Mouse (Mus musculus) stomach, postnatal 0 days (tissue): Measurements from ENCODE around the gene Fars2. TPM values are rescaled to one million over a fixed set of nuclear protein-coding genes. Genes with fewer than 3 reads are reported as not detected.

Experiments
- ATAC-seq: fragments of 200-750 bp; cut with Nextera tagmentation; 2 replicates; pipeline ENCODE4 v1.8.0; 2017; ENCODE audit not compliant: low FRiP score, low TSS enrichment
- DNase-seq: peaks from one replicate; pipeline ENCODE4 v3.0.0-alpha.2; 2016; ENCODE audit warnings: low spot score
- H3K27ac ChIP-seq: fragments of 300-500 bp; sonication (generic); replicated peaks from 2 replicates; pipeline ENCODE4 v1.5.1; 2014; ENCODE audit warnings: mild to moderate bottlenecking, control low read depth
- H3K27me3 ChIP-seq: fragments of 300-500 bp; sonication (generic); 2 replicates; pipeline ENCODE4 v1.6.1; 2014; ENCODE audit warnings: low read length; ENCODE audit not compliant: control insufficient read depth, insufficient read depth
- H3K36me3 ChIP-seq: fragments of 300-500 bp; sonication (generic); 2 replicates; pipeline ENCODE4 v1.6.1; 2014; ENCODE audit warnings: low read length, mixed read lengths; ENCODE audit not compliant: control insufficient read depth, insufficient read depth
- H3K4me1 ChIP-seq: fragments of 300-500 bp; sonication (generic); replicated peaks from 2 replicates; pipeline ENCODE4 v1.6.1; 2014; ENCODE audit warnings: antibody characterized with exemption; ENCODE audit not compliant: control insufficient read depth, insufficient read depth
- H3K4me2 ChIP-seq: fragments of 300-500 bp; sonication (generic); replicated peaks from 2 replicates; pipeline ENCODE4 v1.6.1; 2014; ENCODE audit warnings: low read depth, mild to moderate bottlenecking, control low read depth, moderate library complexity
- H3K4me3 ChIP-seq: fragments of 300-500 bp; sonication (generic); 2 replicates; pipeline ENCODE4 v1.5.1; 2014; ENCODE audit warnings: low read depth, low read length, control low read depth
- H3K9ac ChIP-seq: fragments of 300-500 bp; sonication (generic); 2 replicates; pipeline ENCODE4 v1.6.1; 2014; ENCODE audit warnings: mild to moderate bottlenecking, low read length, control low read depth, mixed read lengths
- H3K9me3 ChIP-seq: fragments of 300-500 bp; sonication (generic); 2 replicates; pipeline ENCODE4 v1.6.1; 2016; ENCODE audit warnings: low read length; ENCODE audit not compliant: control insufficient read depth
- CTCF ChIP-seq: IDR thresholded peaks from 2 replicates; pipeline ENCODE4 v1.5.1; 2016; ENCODE audit warnings: antibody characterized with exemption, low read depth, mild to moderate bottlenecking, moderate library complexity
- EP300 ChIP-seq: optimal IDR thresholded peaks from 2 replicates; pipeline ENCODE3; 2016; ENCODE audit warnings: antibody characterized with exemption
- WGBS: fragments of 180-500 bp; shearing (Covaris S2); extraction: QIAGEN DNeasy Blood & Tissue Kit; methylation state at CpG from one replicate; pipeline ENCODE4 v1.1.7; 2014; 5-methylcytosine and 5-hydroxymethylcytosine counted together
- polyA plus RNA-seq: library from polyadenylated mRNA; unstranded; fragments of >200 nt; fragmentation: Nextera tagmentation; extraction: Ambion mirVana; gene quantifications from 2 replicates; pipeline ENCODE4 v1.2.1, GENCODE M21; 2015

Gene Fars2
- polyA plus RNA-seq, 1 experiment from 2014 or later: 31.7 TPM

DNA sequence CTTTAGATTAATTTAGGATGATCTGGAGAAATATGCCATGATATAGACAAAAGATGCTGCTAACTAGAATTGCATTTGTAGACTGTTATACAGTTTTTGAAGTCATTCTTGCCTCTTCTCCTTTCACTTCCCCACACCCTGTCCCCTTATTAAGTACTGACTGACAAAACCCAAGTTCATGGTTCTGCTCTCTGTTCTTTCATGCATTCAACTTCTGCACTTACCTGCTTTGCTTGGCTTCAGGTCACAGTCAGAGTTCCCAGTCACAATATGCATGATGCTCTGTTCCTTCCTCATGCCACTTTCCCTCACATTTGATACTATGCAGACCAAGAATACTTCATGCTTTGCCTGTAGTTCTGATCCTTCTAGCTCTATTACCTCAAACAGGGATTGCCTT is 105.5 kb downstream of the Fars2 start:
- no peaks in the 10 kb centered on the region for H3K4me1 ChIP-seq
- H3K9me3 ChIP-seq: no peaks in the 10 kb centered on the region
- no peak overlapping the region for H3K27ac ChIP-seq
- TF ChIP-seq EP300 (no peak), CTCF (no peak)
- no peak for ATAC-seq
- H3K4me3 ChIP-seq: no peak overlapping the region
- no peak overlapping the region for H3K9ac ChIP-seq
- H3K4me2 ChIP-seq: no peak overlapping the region
- no peaks in the 10 kb centered on the region for H3K27me3 ChIP-seq
- DNase-seq: no peak
- H3K36me3 ChIP-seq: no peaks in the 10 kb centered on the region

DNA sequence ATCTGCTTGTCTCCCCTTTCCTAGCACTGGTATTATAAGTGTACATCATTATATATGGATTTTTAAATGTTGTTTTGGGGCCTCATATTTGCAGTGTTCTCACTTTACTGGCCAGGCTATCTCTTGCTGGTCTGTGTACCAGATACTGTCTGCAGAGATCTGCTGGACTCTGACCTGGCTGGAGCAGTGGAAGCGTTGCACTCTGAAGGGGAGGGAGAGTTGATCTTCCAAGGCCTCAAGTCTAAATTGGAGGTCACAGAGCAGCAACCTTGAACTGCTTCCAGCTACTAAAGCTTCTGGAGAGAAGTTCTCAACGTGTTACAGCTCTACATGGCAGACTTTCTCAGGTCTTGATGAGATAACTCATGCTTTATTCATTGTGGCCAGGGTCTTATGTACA is 107.2 kb downstream of the Fars2 start:
- no peaks in the 10 kb centered on the region for H3K27me3 ChIP-seq
- H3K9ac ChIP-seq: no peak overlapping the region
- DNase-seq (no peak), ATAC-seq (no peak)
- no peak overlapping the region for H3K27ac ChIP-seq
- H3K9me3 ChIP-seq: no peaks in the 10 kb centered on the region
- no peak overlapping the region for H3K4me3 ChIP-seq
- H3K36me3 ChIP-seq: no peaks in the 10 kb centered on the region
- no peak overlapping the region for H3K4me2 ChIP-seq
- H3K4me1 ChIP-seq: no peaks in the 10 kb centered on the region
- TF ChIP-seq CTCF: no peak
- 62% methylated on average over 2 of the region's 2 CpGs for WGBS

DNA sequence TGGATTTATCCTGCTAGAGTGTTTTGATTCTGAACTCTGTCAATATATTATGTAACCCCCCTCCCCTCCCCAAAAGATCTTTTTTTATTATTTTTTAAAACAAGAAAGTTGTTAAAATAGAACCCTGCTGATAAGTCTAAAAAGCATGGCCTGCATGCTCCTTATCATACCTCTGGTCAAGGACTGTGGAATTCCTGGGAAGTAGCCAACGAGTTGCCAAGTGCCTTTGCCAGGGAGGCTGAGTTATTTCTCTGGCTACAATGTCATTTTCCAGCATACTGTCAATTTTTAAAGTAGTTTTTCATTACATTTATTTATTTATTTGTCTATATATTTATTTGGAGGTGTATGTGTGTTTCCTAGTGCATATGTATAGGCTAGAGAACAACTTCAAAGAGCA is 125.0 kb downstream of the Fars2 start:
- no peak overlapping the region for H3K4me2 ChIP-seq
- H3K4me3 ChIP-seq: no peak overlapping the region
- DNase-seq: no peak
- no peaks in the 10 kb centered on the region for H3K9me3 ChIP-seq
- WGBS: 61% methylated on average over 1 of the region's 1 CpGs
- no peak overlapping the region for H3K27ac ChIP-seq
- no peaks in the 10 kb centered on the region for H3K27me3 ChIP-seq
- no peak for TF ChIP-seq EP300
- no peak for TF ChIP-seq CTCF
- H3K9ac ChIP-seq: no peak overlapping the region
- ATAC-seq: no peak
- H3K4me1 ChIP-seq: no peaks in the 10 kb centered on the region
- H3K36me3 ChIP-seq: no peaks in the 10 kb centered on the region

DNA sequence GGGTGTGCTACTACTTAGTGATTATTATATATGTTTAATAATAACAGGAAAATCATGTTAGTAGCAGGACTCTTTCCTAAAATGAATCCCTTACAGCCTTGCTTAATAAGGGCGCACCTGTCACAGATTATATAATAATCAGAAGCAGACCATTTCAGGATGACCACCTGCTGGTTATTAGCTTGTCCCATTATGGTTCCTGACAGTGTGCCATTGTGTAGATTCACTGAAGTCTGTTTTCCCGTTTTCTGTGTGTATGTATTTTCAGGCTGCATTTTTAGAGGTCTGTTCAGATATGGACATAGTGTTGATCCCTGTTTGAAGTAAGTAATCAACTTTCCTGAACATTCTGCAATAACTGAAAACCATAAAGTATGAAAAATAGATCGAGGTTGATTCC is 136.7 kb downstream of the Fars2 start:
- H3K9ac ChIP-seq: no peak overlapping the region
- H3K9me3 ChIP-seq: no peaks in the 10 kb centered on the region
- no peaks in the 10 kb centered on the region for H3K4me1 ChIP-seq
- H3K27ac ChIP-seq: no peak overlapping the region
- no peak for ATAC-seq
- H3K36me3 ChIP-seq: no peaks in the 10 kb centered on the region
- 67% methylated on average over 3 of the region's 3 CpGs for WGBS
- TF ChIP-seq EP300 (no peak), CTCF (no peak)
- H3K27me3 ChIP-seq: no peaks in the 10 kb centered on the region
- H3K4me3 ChIP-seq: no peak overlapping the region
- no peak overlapping the region for H3K4me2 ChIP-seq
- DNase-seq: no peak

DNA sequence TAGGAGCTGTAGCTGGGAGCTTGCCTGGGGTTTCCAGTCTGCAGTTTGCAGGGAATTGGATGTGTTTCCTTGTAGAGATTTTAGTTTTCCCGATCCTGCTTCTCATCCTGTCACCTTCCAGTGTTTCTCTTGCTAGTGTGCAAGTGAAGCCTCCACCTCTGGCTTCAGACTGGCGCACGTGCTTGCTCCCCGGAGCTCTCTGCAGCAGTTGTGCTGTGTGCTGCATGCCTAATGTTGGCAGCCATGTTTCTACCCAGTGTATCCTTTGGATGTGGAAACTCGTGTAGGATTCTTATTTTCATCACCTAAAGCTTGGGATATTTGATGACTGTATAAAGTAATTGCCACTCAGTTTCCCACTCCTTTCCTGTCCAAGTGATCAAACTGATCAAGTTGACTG is 140.0 kb downstream of the Fars2 start:
- H3K27me3 ChIP-seq: no peaks in the 10 kb centered on the region
- no peak for ATAC-seq
- no peak overlapping the region for H3K9ac ChIP-seq
- H3K36me3 ChIP-seq: no peaks in the 10 kb centered on the region
- H3K4me1 ChIP-seq: no peaks in the 10 kb centered on the region
- no peak overlapping the region for H3K4me2 ChIP-seq
- H3K9me3 ChIP-seq: no peaks in the 10 kb centered on the region
- no peak overlapping the region for H3K4me3 ChIP-seq
- TF ChIP-seq CTCF: no peak
- DNase-seq: no peak
- H3K27ac ChIP-seq: no peak overlapping the region
- 83% methylated on average over 5 of the region's 5 CpGs for WGBS

DNA sequence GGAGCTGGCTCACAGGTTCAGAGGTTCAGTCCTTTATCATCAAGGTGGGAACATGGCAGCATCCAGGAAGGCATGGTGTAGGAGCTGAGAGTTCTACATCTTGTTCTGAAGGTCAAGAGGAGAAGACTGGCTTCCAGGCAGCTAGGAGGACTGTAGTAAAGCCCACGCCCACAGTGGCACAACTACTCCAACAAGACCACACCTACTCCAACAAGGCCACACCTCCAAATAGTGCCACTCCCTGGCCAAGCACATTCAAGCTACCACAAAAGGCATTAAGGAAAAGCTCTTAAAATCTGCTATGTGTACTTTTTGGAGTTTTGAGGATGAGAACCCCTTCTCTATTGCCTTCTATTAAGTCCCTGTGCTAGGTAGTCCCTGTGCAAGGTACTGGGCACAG is 142.5 kb downstream of the Fars2 start:
- Histone ChIP-seq H3K27me3 (no peaks in the 10 kb centered on the region), H3K4me2 (no peak overlapping the region), H3K9ac (no peak overlapping the region), H3K27ac (no peak overlapping the region), H3K36me3 (no peaks in the 10 kb centered on the region), H3K9me3 (no peaks in the 10 kb centered on the region), H3K4me3 (no peak overlapping the region), H3K4me1 (no peaks in the 10 kb centered on the region)
- WGBS: 78% methylated on average over 1 of the region's 1 CpGs
- DNase-seq (no peak), ATAC-seq (no peak)
- no peak for TF ChIP-seq EP300
- TF ChIP-seq CTCF: no peak

DNA sequence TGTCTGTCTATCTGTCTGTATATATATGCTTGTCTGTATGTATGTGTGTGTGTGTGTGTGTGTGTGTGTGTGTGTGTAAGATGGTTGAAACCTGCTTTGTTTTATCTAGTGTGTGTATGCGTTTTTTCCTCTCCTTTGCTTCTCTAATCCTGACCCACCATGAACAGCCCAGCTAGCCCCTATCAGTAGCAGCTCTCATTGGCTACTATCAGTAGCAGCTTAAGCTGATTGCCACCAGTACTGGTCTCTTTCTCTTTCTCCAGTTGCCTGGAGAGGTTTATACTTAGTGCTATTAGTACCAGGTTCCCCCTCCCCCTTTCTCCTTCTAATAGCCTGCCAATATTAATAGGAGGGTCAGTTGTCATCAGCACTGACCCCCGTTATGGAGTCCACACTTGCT is 144.1 kb downstream of the Fars2 start:
- H3K4me1 ChIP-seq: no peaks in the 10 kb centered on the region
- H3K9me3 ChIP-seq: no peaks in the 10 kb centered on the region
- H3K4me3 ChIP-seq: no peak overlapping the region
- H3K27ac ChIP-seq: no peak overlapping the region
- H3K36me3 ChIP-seq: no peaks in the 10 kb centered on the region
- DNase-seq (no peak), ATAC-seq (no peak)
- H3K4me2 ChIP-seq: no peak overlapping the region
- H3K9ac ChIP-seq: no peak overlapping the region
- 80% methylated on average over 2 of the region's 2 CpGs for WGBS
- no peaks in the 10 kb centered on the region for H3K27me3 ChIP-seq
- no peak for TF ChIP-seq CTCF
- no peak for TF ChIP-seq EP300
